Mouse (Mus musculus): ENCODE results near the gene Dnaaf5.

Gene Dnaaf5

DNA sequence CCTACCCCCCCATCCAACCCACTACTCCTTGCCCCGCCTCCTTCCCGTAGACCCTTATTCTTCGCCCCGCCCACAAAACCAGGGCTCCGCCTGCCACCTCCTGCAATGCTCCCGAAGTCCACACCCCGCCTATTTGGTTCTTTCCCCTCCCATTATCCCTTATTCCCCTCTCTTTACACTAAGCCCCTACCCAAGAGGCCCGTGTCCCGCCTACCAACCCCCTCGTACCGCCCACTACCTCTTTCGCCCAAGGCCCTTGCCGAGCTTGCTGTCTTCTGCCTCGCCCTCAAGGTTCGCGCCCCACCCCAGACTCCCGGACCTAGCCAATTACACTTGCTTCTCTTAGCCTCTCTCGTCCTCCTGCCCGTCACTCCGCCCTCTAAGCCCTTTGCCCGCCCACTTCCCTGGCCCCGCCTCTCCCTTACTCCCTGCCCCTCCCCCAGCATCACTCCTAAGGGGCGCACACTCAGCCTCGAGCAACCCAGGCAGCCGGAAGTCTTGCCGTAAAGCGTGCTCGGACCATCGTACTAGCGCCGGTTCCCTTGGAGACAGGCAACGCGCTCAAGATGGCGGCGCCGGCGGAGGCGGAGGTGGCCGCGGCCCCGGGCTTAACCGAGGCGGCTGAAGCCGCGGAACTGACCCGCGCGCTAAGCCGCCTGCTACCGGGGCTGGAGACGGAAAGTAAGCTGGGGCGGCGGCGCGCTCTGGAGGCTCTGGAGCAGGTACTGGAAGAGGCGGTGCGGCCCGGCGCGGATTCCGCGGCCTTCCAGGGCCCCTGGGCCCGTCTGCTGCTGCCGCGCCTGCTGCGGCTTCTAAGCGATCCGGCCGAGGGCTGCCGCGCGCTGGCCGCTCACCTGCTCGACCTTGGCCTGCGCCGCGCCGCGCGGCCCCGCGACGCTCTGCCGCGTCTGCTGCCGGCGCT is at the start of gene Dnaaf5, which contains the start of gene Prkar1b:
Dnaaf5 (plus strand) TSS at position 543 of the 922 bp plus-strand sequence.
Prkar1b (minus strand) TSS at position 321 of the 922 bp plus-strand sequence.
- peak; percentile 97 for DNase-seq

- no peak for DNase-seq
These were observed 48.2 kb upstream of the Dnaaf5 start for GRCm38 (mm10) chr5:139101783-139102182.

DNA sequence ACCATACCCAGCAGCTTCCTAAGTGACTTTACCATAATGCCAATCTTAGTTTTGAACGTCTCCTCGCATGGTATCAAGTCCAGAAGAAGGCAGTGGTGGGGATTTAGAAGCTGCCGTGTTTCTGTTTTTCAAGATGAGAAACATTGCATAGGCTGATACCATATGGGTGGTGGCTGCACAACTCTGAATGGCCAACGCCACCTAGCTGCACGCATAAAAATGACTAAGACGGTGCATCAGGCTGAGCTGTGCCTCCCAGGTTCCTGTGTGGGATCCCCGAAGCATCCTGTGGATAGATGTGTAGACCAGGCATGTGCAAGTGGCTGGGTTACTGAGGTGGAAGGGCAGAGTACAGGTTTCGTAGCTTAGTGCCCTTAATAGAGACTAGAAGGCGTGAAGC is 42.2 kb upstream of the Dnaaf5 start:
- peak in 1 of 2 experiments; percentile 20 for DNase-seq

- DNase-seq = no peak
These were observed 39.7 kb upstream of the Dnaaf5 start for GRCm38 (mm10) chr5:139110140-139110855.

- DNase-seq = no peak
These were observed 38.0 kb upstream of the Dnaaf5 start for GRCm38 (mm10) chr5:139111991-139112390.

DNA sequence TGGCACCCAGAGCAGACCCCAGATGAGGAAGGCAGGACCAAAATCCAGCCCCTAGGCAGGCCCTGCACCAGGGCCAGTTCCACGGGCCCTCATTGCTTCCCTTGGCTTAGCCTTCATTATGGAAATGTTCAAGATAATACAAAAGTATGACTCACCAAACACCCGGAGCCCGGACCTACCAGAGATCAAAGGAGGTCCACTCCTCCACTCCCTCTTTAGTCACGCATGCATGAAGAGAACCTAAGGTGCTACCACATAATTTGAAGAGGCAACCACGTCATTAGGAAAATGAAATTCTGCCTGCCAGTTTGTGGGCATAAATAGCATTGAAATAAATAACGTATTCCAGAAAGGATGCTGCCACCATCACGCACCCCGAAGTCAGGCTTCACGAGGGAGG is 37.6 kb upstream of the Dnaaf5 start:
- no peak for DNase-seq

GRCm38 (mm10) chr5:139114876-139115275 is 35.1 kb upstream of the Dnaaf5 start:
- no peak for DNase-seq

DNA sequence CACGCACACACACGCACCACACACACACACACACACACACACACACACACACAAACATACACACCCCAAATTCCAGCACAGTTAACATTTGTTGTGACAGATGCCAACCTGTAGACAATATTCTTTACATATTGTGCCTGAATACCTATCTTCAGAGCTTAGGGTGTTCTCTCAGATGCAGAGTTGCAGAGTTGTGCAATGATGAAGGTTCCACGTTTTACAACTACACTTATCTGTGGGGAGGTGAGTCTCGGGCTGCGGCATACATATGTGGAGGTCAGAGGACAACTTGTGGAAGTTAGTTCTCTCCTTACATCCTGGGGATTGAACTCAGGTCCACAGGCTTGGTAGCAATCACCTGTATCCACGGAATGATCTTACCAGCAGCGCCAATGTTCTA is 34.5 kb upstream of the Dnaaf5 start:
- no peak for DNase-seq

DNA sequence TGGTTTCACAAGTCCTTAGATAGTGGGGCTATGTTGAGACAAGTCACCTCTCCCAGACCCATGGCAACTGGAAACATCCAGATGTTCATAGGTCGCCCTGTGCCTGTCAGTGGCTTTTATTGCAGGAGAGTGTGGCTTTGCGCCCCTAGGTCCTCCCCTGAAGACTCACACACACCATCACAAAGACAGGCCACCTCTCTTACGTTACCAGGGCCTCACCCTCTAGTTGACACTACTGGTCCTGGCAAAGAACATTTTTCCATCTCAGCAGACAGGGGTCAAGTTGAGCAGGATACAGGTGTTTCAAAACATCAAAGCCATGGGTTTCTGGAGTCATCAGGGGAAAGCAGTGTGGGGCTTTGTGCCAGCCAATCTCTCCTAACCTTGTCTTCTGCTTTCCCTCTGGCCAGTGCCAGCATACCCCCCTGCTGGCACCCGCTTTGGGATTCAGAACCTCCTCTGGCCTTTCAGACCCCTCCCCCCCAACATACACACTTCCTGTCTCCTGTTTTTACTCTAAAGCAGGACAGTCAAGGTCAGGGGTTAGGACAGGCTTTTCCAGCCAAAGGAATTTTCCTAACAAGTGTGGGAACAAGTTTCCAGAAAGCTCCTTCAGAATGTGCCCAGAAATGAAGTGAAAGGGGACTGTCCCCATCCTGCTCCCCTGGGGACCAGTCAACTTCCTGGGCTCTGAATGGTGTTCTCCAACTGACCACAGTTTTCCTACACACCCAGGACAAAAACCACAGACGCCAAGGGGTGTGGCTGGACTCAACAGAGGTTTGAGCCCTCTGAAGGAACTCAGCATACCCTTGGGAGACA is 31.7 kb upstream of the Dnaaf5 start:
- peak; percentile 23 to 24 for DNase-seq

DNA sequence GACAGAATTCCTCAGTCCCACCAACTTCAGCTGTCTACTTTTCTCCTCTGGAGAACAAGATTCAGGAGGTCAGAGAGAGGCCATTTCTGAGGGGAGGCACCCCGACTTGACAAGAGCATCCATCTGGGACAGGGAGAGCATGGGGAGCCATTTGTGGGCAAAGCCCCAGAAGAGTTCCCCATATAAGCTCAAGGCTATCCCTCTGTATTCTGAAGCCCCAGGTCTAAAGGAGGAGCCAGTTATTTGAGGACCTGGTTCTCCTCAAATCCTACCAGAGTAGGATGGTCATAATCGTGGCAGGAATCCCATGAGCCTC is 31.1 kb upstream of the Dnaaf5 start:
- DNase-seq = no peak

- DNase-seq = no peak
These were observed 24.3 kb upstream of the Dnaaf5 start for GRCm38 (mm10) chr5:139125717-139126116.

DNA sequence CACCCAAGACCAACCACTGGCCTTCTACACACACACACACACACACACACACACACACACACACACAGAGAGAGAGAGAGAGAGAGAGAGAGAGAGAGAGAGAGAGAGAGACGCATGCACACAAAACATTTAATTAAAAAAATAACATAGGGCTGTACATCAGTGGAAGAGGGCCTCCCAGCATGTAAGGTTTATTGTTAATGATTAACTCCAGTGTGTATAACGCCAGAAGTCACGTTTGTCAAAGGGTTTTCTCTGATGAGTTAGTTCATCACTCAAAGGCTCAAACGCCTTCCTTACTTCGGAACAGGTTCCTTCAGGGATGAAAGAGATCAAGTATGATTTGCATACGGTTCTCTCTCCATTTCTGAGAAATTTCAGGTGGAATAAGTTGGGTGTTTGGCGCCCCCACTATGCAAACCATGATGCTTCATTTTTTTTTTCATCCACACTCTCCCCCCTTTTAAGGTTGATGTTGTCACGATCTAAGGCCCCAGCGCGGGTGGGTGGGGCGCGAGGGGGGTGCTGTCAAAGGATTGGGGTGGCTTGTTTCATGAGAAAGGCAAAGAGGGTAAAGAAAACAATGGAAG is 21.5 kb upstream of the Dnaaf5 start:
- no peak for DNase-seq

DNA sequence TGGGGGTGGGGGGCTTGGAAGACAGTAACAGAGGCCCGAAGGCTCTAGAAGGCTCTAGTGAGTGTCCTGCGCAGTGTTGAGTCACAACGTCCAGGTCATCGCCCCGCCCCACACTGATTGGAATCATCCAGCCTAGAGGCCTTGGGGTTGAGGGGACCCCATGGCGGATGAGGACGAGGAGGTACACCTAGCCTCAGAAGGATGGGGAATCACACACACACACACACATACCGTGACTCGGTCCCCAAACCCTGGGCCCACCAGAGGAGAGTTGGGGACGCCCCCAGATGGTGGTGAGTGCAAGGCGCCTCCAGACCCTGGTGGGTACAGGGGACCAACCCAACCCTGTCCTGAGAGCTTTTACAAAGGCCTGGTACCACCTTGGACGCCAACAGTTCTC is 20.9 kb upstream of the Dnaaf5 start:
- DNase-seq = no peak

DNA sequence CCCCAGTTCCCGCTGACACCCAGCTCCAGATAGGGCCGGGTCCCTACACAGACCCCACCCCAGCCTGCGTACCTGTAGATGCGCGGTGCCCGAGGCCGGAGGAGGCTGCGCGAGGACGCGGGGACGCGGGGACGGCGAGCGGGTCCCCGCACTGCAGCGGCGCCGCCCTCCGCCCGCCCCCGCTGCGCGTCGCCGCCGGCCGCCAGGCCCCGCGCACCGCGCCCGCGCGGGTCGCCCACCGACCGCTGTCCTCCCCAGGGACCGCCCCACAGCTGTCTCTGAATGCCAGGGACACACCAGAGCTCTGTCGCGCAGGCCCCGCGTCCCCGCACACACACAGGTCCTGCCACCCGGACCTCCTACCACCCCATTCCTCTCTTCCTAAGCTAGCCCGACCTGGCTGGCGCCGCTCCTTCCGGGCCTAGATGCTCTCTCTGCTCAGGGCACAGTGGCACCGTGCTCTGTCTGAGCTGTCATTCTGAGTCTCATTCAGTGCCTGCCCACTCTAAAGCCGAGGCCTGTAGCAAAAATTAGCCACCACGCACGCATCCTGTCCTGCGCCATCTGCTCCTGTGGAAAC is 20.4 kb upstream of the Dnaaf5 start:
- peak in 1 of 2 experiments; percentile 19 for DNase-seq

- no peak for DNase-seq
These were observed 19.7 kb upstream of the Dnaaf5 start for GRCm38 (mm10) chr5:139130351-139130750.

DNA sequence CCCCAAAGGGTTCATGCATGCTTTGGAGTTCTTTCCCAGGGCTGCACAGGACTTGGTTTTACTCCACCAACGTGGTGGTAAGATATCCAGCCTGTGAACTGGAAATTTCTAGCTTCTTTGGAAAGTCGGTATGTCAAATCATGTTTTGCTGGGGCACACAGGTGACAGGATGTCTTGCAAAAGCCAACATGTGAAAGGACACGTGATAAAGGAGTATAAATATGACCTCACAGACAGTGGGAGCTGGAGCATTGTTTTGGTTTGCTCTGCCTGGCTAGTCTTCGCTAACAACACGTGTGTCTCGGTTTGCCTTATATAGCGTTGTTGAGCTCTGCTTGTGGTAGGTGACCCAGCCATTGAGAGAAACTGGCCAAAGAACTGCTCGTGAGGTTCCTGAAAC is 15.5 kb upstream of the Dnaaf5 start:
- peak in 1 of 2 experiments; percentile 10 for DNase-seq

DNA sequence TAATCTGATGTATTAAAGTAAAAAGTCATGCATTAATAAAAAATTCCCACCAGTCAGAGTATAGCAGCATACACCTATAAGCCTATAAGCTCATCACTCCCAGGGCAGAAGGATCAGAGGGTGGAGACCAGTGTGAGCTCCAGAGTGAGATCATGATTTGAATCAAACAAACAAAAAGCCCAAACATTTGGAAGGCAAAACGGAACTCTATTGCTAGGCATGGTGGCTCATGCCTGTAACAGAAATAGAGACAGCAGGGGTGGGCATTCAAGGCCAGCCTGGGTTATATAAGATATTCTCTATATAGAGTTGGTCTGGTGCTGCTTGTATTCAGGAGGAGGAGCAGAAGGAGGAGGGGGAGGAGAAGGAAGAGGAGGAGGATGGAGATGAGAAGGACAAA is 13.7 kb upstream of the Dnaaf5 start:
- DNase-seq = no peak

- no peak for DNase-seq
These were observed 12.8 kb upstream of the Dnaaf5 start for GRCm38 (mm10) chr5:139137176-139137575.

- DNase-seq = no peak
These were observed 11.6 kb upstream of the Dnaaf5 start for GRCm38 (mm10) chr5:139138261-139138925.

DNA sequence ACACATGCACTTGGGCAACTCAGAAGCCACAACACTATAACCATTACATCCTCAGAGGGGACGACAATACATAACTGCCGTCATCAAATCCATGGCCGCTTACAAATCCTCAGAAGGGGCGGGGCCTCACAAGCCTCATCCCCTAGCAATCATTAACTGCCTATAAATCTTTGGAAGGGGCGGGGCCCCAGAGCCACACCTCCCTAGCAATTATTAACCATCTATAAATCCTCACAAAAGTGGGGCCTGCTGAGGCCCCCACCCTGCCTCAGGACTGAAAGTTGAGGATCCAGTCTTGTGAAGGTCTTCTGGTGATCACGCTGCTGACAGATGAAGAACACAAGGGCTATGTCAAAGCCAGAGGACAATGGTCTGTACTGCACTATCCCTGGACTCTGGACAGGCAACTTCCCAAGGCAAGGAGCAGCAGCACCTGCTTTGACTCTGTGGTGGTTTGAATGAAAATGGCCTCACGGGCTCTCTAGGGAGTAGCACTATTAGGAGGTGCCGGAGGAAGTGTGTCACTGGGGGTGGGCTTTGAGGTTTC is 11.0 kb upstream of the Dnaaf5 start:
- no peak for DNase-seq

DNA sequence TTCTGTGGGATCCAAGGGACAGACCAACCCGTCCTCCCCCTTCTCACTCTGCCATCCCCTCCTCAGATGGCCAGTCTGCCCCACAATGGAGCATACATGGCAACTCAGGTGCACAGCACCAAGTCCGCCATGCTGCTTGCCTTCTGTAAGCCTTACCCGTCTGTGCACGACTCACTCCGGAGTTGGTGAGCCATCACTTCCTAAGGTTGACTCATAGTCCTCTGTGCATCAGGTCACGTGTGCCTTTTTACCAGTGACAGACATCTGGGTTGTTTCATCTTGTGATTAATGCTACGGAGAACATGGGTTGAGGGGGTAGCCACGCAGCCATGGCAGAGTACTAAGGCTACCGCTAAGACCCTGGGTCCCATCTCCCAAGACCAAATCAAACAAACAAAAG is 9.4 kb upstream of the Dnaaf5 start:
- DNase-seq = no peak

All from kidney, postnatal 36 days (tissue).